Mouse (Mus musculus): Measurements from ENCODE around the gene Borcs5. TPM values are rescaled to one million over a fixed set of nuclear protein-coding genes. Genes with fewer than 3 reads are reported as not detected.
"Not testable (repeated sequence)": the region's sequence is repeated elsewhere in the genome, so short reads cannot be mapped to it uniquely, and the experiment has no call there.

Borcs5 gene
- polyA plus RNA-seq, 1 experiment from 2014 or later = 6.4 TPM

DNA sequence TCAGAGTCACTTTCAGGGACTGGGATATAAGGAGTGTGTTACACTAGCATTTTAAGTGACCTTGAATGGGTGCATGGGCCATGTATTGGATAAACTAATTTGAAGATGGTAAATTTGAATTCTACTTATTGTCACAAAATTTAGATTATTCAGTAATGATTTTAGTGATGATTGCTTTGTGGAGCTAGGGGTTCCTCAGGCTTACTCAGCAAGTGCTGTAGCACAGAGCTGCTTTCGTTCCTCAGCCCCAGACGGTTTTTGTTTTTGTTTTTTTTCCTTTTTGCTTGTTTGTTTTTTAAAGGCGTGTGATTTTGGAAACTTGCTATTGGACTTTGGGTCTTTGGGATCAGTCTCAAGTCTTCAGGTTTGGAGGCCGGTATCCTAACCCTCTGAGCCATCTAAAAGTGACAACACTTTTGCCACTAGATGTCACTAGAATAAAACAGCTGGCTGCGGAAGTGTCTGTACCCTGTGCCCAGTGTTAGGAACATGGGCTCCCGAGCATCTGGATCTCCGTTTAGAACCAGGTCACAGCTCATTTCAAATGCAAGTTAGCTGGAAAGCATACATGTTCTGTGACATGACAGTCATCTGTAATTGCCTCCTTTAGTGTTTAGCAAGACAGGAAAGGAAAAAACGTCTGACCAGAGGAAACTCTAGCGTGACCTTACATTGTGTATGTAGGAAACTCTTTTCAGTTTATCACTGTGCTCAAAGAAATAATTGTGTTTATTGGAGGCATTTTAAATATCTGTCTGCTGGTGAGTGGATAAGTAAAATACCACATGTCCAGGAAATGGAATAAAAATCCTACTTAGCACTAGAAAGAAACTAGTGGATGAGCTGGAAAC is 20.0 kb downstream of the Borcs5 start:
- Histone ChIP-seq H3K9ac (ENCODE audit: low read depth, low read length) (no peak overlapping the region), H3K4me2 (ENCODE audit: low read depth, low read length) (no peak overlapping the region), H3K4me1 (ENCODE audit: control insufficient read depth, low read depth, low read length) (peaks cover 13% of the 10 kb centered on the region), H3K27me3 (ENCODE audit: control insufficient read depth, insufficient read depth, low read depth, low read length) (no peaks in the 10 kb centered on the region), H3K4me3 (ENCODE audit: low read depth, low read length) (no peak overlapping the region), H3K27ac (ENCODE audit: low read length) (no peak overlapping the region), H3K9me3 (replicated peaks; ENCODE audit: control insufficient read depth, low read length) (no peaks in the 10 kb centered on the region), H3K36me3 (ENCODE audit: control insufficient read depth, insufficient read depth) (no peaks in the 10 kb centered on the region)
- WGBS (ENCODE audit: insufficient replicate concordance) = 17% methylated on average over 9 of the region's 9 CpGs
- peak; percentile 59; the same call in 1 of the 2 replicates for ATAC-seq (ENCODE audit: low read depth)

- Histone ChIP-seq H3K4me2 (ENCODE audit: low read depth, low read length) (no peak overlapping the region), H3K9ac (ENCODE audit: low read depth, low read length) (no peak overlapping the region), H3K4me3 (ENCODE audit: low read depth, low read length) (no peak overlapping the region), H3K27ac (ENCODE audit: low read length) (peak overlapping the region; percentile 12; the same call in 1 of the 2 replicates), H3K9me3 (replicated peaks; ENCODE audit: control insufficient read depth, low read length) (no peaks in the 10 kb centered on the region), H3K36me3 (ENCODE audit: control insufficient read depth, insufficient read depth) (no peaks in the 10 kb centered on the region), H3K4me1 (ENCODE audit: control insufficient read depth, low read depth, low read length) (peaks cover 17% of the 10 kb centered on the region), H3K27me3 (ENCODE audit: control insufficient read depth, insufficient read depth, low read depth, low read length) (no peaks in the 10 kb centered on the region)
- 0 out of 2 replicates have a peak, but pooled peaks have one; percentile 12 for ATAC-seq (ENCODE audit: low read depth)
- 28% methylated on average over 8 of the region's 8 CpGs for WGBS (ENCODE audit: insufficient replicate concordance)
These were observed 21.6 kb downstream of the Borcs5 start for GRCm38 (mm10) chr6:134660714-134661406.

DNA sequence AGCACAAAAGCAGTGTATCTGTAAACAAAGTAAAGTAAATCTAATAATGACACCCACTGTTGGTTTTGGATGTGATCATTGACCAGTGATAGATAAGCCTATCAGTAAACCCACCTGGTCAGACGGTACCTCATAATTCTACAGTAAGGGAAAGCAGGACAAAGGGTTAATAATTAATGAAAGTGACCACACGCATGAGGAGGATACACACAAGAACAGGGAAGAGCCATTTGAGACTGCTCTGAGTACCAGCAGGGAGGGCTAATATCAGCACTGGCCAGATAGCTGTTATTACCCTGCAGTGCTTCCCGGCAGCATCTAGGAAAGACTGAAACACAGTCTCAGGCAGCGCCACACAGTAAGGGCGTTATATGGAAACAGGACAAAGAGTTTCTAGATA is 25.3 kb downstream of the Borcs5 start:
- ATAC-seq (ENCODE audit: low read depth) = peak; percentile 88
- Histone ChIP-seq H3K36me3 (ENCODE audit: control insufficient read depth, insufficient read depth) (no peaks in the 10 kb centered on the region), H3K27ac (ENCODE audit: low read length) (peak overlapping the region; percentile 80), H3K4me1 (ENCODE audit: control insufficient read depth, low read depth, low read length) (peaks cover 22% of the 10 kb centered on the region), H3K9ac (ENCODE audit: low read depth, low read length) (no peak overlapping the region), H3K4me2 (ENCODE audit: low read depth, low read length) (no peak overlapping the region), H3K9me3 (replicated peaks; ENCODE audit: control insufficient read depth, low read length) (no peaks in the 10 kb centered on the region), H3K27me3 (ENCODE audit: control insufficient read depth, insufficient read depth, low read depth, low read length) (no peaks in the 10 kb centered on the region), H3K4me3 (ENCODE audit: low read depth, low read length) (no peak overlapping the region)
- 17% methylated on average over 5 of the region's 5 CpGs for WGBS (ENCODE audit: insufficient replicate concordance)

GRCm38 (mm10) chr6:134665817-134666216 is 26.5 kb downstream of the Borcs5 start:
- ATAC-seq (ENCODE audit: low read depth) = no peak

DNA sequence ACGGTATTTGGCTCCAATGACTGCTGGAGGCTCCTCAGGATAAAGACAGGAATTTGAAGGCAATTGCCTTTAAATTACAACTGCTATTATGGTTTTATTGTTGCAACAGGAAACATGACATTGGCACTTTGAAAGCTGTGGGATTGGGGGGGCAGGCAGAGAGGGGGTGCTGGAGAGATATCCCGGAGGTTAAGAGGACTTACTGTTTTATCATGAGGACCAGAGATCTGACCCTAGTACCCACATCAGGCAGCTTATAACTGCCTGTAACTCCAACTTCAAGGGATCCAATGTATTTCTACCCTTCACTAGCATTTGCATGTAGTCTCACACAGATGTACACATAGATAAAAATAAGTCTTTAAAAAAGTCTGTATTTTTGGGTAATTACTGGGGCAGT is 29.2 kb downstream of the Borcs5 start:
- no peak for ATAC-seq (ENCODE audit: low read depth)
- no peaks in the 10 kb centered on the region for H3K27me3 ChIP-seq (ENCODE audit: control insufficient read depth, insufficient read depth, low read depth, low read length)
- H3K9me3 ChIP-seq (replicated peaks; ENCODE audit: control insufficient read depth, low read length) = no peaks in the 10 kb centered on the region
- H3K4me2 ChIP-seq (ENCODE audit: low read depth, low read length) = no peak overlapping the region
- no peak overlapping the region for H3K27ac ChIP-seq (ENCODE audit: low read length)
- peaks cover 20% of the 10 kb centered on the region for H3K4me1 ChIP-seq (ENCODE audit: control insufficient read depth, low read depth, low read length)
- no peak overlapping the region for H3K9ac ChIP-seq (ENCODE audit: low read depth, low read length)
- H3K36me3 ChIP-seq (ENCODE audit: control insufficient read depth, insufficient read depth) = no peaks in the 10 kb centered on the region
- H3K4me3 ChIP-seq (ENCODE audit: low read depth, low read length) = no peak overlapping the region
- 34% methylated on average over 2 of the region's 2 CpGs for WGBS (ENCODE audit: insufficient replicate concordance)

More at GRCm38 (mm10) chr6:134665817-134666216, 26.5 kb downstream of the Borcs5 start:
- WGBS (ENCODE audit: insufficient replicate concordance) = 56% methylated on average over 9 of the region's 9 CpGs
- H3K9ac ChIP-seq (ENCODE audit: low read depth, low read length) = no peak overlapping the region
- no peaks in the 10 kb centered on the region for H3K9me3 ChIP-seq (replicated peaks; ENCODE audit: control insufficient read depth, low read length)
- no peaks in the 10 kb centered on the region for H3K36me3 ChIP-seq (ENCODE audit: control insufficient read depth, insufficient read depth)
- H3K4me2 ChIP-seq (ENCODE audit: low read depth, low read length) = no peak overlapping the region
- H3K27me3 ChIP-seq (ENCODE audit: control insufficient read depth, insufficient read depth, low read depth, low read length) = no peaks in the 10 kb centered on the region
- peaks cover 18% of the 10 kb centered on the region for H3K4me1 ChIP-seq (ENCODE audit: control insufficient read depth, low read depth, low read length)
- no peak overlapping the region for H3K4me3 ChIP-seq (ENCODE audit: low read depth, low read length)
- H3K27ac ChIP-seq (ENCODE audit: low read length) = no peak overlapping the region

- no peaks in the 10 kb centered on the region for H3K36me3 ChIP-seq (ENCODE audit: control insufficient read depth, insufficient read depth)
- no peak overlapping the region for H3K4me2 ChIP-seq (ENCODE audit: low read depth, low read length)
- ATAC-seq (ENCODE audit: low read depth) = no peak
- H3K27ac ChIP-seq (ENCODE audit: low read length) = no peak overlapping the region
- no peaks in the 10 kb centered on the region for H3K9me3 ChIP-seq (replicated peaks; ENCODE audit: control insufficient read depth, low read length)
- no peak overlapping the region for H3K4me3 ChIP-seq (ENCODE audit: low read depth, low read length)
- H3K9ac ChIP-seq (ENCODE audit: low read depth, low read length) = no peak overlapping the region
- H3K4me1 ChIP-seq (ENCODE audit: control insufficient read depth, low read depth, low read length) = peaks cover 15% of the 10 kb centered on the region
- no peaks in the 10 kb centered on the region for H3K27me3 ChIP-seq (ENCODE audit: control insufficient read depth, insufficient read depth, low read depth, low read length)
- 61% methylated on average over 6 of the region's 6 CpGs for WGBS (ENCODE audit: insufficient replicate concordance)
These were observed 30.0 kb downstream of the Borcs5 start for GRCm38 (mm10) chr6:134669179-134669865.

DNA sequence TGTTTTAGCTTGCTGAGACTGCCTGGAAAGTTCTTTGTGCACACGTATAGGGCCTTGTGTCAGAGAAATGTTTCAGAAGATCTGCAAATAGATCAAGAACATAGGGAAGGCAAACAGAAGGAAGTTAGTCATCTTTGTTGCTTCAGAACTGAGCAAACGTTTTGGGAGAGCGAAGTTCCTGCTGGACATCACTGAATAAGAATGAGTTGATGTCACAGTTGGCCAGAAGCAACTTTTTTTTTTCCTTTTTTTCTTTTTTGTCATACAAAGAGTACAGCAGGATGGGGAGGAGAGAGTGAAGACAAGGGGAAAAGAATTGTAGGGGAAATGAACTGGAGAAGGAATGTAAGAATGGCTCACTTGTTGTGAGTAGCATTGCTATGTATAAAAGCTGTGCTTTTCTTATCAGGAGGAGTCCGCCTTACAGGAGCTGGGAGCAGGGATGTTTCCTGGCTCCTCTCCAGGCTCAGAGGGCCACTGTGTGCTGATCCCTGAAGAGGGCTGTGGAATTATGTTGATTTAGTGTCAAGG is 31.6 kb downstream of the Borcs5 start:
- Histone ChIP-seq H3K4me1 (ENCODE audit: control insufficient read depth, low read depth, low read length) (peaks cover 11% of the 10 kb centered on the region), H3K27ac (ENCODE audit: low read length) (no peak overlapping the region), H3K4me3 (ENCODE audit: low read depth, low read length) (no peak overlapping the region), H3K27me3 (ENCODE audit: control insufficient read depth, insufficient read depth, low read depth, low read length) (no peaks in the 10 kb centered on the region), H3K4me2 (ENCODE audit: low read depth, low read length) (no peak overlapping the region), H3K9ac (ENCODE audit: low read depth, low read length) (no peak overlapping the region), H3K9me3 (replicated peaks; ENCODE audit: control insufficient read depth, low read length) (no peaks in the 10 kb centered on the region), H3K36me3 (ENCODE audit: control insufficient read depth, insufficient read depth) (no peaks in the 10 kb centered on the region)
- 45% methylated on average over 4 of the region's 4 CpGs for WGBS (ENCODE audit: insufficient replicate concordance)
- ATAC-seq (ENCODE audit: low read depth) = no peak

DNA sequence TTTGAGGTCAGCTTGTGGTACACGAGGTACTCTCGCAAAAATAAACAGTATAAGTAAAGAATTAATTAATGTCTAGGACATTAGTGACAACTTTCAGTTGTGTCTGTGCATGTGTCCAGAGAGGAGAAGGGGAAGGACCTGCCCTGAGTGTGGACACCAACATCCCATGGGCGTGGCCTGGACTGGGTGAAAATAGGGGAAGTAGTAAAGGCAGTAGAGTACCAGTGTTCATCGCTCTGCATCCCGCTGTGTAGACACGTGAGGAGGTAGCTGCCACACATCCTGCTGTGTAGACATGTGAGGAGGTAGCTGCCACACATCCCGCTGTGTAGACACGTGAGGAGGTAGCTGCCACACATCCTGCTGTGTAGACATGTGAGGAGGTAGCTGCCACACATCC is 34.4 kb downstream of the Borcs5 start:
- not testable (repeated sequence) for H3K4me1 ChIP-seq (ENCODE audit: control insufficient read depth, low read depth, low read length); H3K27me3 ChIP-seq (ENCODE audit: control insufficient read depth, insufficient read depth, low read depth, low read length); H3K9me3 ChIP-seq (replicated peaks; ENCODE audit: control insufficient read depth, low read length); H3K4me3 ChIP-seq (ENCODE audit: low read depth, low read length); H3K9ac ChIP-seq (ENCODE audit: low read depth, low read length); ATAC-seq (ENCODE audit: low read depth); H3K36me3 ChIP-seq (ENCODE audit: control insufficient read depth, insufficient read depth); H3K4me2 ChIP-seq (ENCODE audit: low read depth, low read length); H3K27ac ChIP-seq (ENCODE audit: low read length)
- 46% methylated on average over 8 of the region's 8 CpGs for WGBS (ENCODE audit: insufficient replicate concordance)

Data from liver, embryonic 16.5 days (tissue).